Mouse (Mus musculus) lung, adult 18-20 months (tissue): ENCODE data around the gene Ciao2a.

Experiments
- DNase-seq, 2 experiments: peaks; one replicate each; pipeline ENCODE4 v3.0.0; 2022; ENCODE audit warnings: mixed read lengths in 2 of 2

Ciao2a gene

GRCm38 (mm10) chr9:66126456-66127192 is at the start of gene Ciao2a, which contains the start of gene Snx1:
Ciao2a (plus strand) TSS chr9:66126611.
Snx1 (minus strand) TSS chr9:66126587.
- DNase-seq, result peak; percentile 96 to 97

- no peak for DNase-seq
These were observed 48.3 kb upstream of the Ciao2a start for GRCm38 (mm10) chr9:66078072-66078471.

GRCm38 (mm10) chr9:66078493-66078892 is 47.9 kb upstream of the Ciao2a start:
- DNase-seq, result peak; percentile 27 to 48

GRCm38 (mm10) chr9:66080804-66081459 is 45.5 kb upstream of the Ciao2a start:
- DNase-seq, result peak; percentile 78 to 83

GRCm38 (mm10) chr9:66081999-66082398 is 44.4 kb upstream of the Ciao2a start:
- no peak for DNase-seq

GRCm38 (mm10) chr9:66084171-66084570 is 42.2 kb upstream of the Ciao2a start:
- DNase-seq, result no peak

- DNase-seq, result no peak
These were observed 39.3 kb upstream of the Ciao2a start for GRCm38 (mm10) chr9:66087062-66087461.

GRCm38 (mm10) chr9:66088411-66088810 is 38.0 kb upstream of the Ciao2a start:
- DNase-seq, result peak; percentile 63 to 69

GRCm38 (mm10) chr9:66090593-66091244 is 35.7 kb upstream of the Ciao2a start:
- DNase-seq, result peak in 1 of 2 experiments; percentile 26

- peak; percentile 67 to 74 for DNase-seq
These were observed 34.8 kb upstream of the Ciao2a start for GRCm38 (mm10) chr9:66091327-66092231.

GRCm38 (mm10) chr9:66092664-66093063 is 33.7 kb upstream of the Ciao2a start:
- DNase-seq, result peak in 1 of 2 experiments; percentile 61

GRCm38 (mm10) chr9:66101577-66101976 is 24.8 kb upstream of the Ciao2a start:
- DNase-seq, result no peak

GRCm38 (mm10) chr9:66102668-66103067 is 23.7 kb upstream of the Ciao2a start:
- no peak for DNase-seq

- no peak for DNase-seq
These were observed 21.8 kb upstream of the Ciao2a start for GRCm38 (mm10) chr9:66104601-66105000.

- DNase-seq, result no peak
These were observed 21.2 kb upstream of the Ciao2a start for GRCm38 (mm10) chr9:66105168-66105567.

GRCm38 (mm10) chr9:66109574-66109973 is 16.8 kb upstream of the Ciao2a start:
- no peak for DNase-seq

- DNase-seq, result no peak
These were observed 16.3 kb upstream of the Ciao2a start for GRCm38 (mm10) chr9:66110126-66110525.

GRCm38 (mm10) chr9:66110611-66111379 is 15.6 kb upstream of the Ciao2a start:
- DNase-seq, result no peak

GRCm38 (mm10) chr9:66114341-66114740 is 12.1 kb upstream of the Ciao2a start:
- peak; percentile 49 to 50 for DNase-seq

GRCm38 (mm10) chr9:66116890-66117289 is 9.5 kb upstream of the Ciao2a start:
- DNase-seq, result peak; percentile 19 to 35

GRCm38 (mm10) chr9:66119498-66119897 is 6.9 kb upstream of the Ciao2a start:
- no peak for DNase-seq

GRCm38 (mm10) chr9:66120106-66120505 is 6.3 kb upstream of the Ciao2a start:
- no peak for DNase-seq
